Mouse (Mus musculus): Measurements from ENCODE around the gene Hs3st6.
A peak's percentile ranks its signal among the peaks of the same experiment; 100 is the strongest.

Gene Hs3st6

GRCm38 (mm10) chr17:24766266-24766875 lies 13.6 kb downstream of the Hs3st6 start:
- DNase-seq (ENCODE audit: low spot score), result no peak

GRCm38 (mm10) chr17:24769146-24769545 lies 16.4 kb downstream of the Hs3st6 start:
- DNase-seq (ENCODE audit: low spot score), result peak; percentile 17

- no peak for DNase-seq (ENCODE audit: low spot score)
Observed at GRCm38 (mm10) chr17:24773241-24773640, 20.5 kb downstream of the Hs3st6 start.

GRCm38 (mm10) chr17:24775173-24775572 lies 22.4 kb downstream of the Hs3st6 start:
- no peak for DNase-seq (ENCODE audit: low spot score)

GRCm38 (mm10) chr17:24777073-24777472 lies 24.3 kb downstream of the Hs3st6 start:
- DNase-seq (ENCODE audit: low spot score), result peak; percentile 72

- no peak for DNase-seq (ENCODE audit: low spot score)
Observed at GRCm38 (mm10) chr17:24780821-24781220, 28.0 kb downstream of the Hs3st6 start.

GRCm38 (mm10) chr17:24792190-24792589 lies 39.4 kb downstream of the Hs3st6 start:
- DNase-seq (ENCODE audit: low spot score), result no peak

- DNase-seq (ENCODE audit: low spot score), result no peak
Observed at GRCm38 (mm10) chr17:24794791-24795190, 42.0 kb downstream of the Hs3st6 start.

GRCm38 (mm10) chr17:24796969-24797368 lies 44.2 kb downstream of the Hs3st6 start:
- DNase-seq (ENCODE audit: low spot score), result no peak

GRCm38 (mm10) chr17:24798229-24798628 lies 45.4 kb downstream of the Hs3st6 start:
- no peak for DNase-seq (ENCODE audit: low spot score)

GRCm38 (mm10) chr17:24799476-24799875 lies 46.7 kb downstream of the Hs3st6 start:
- no peak for DNase-seq (ENCODE audit: low spot score)

GRCm38 (mm10) chr17:24800524-24800923 lies 47.7 kb downstream of the Hs3st6 start:
- DNase-seq (ENCODE audit: low spot score), result no peak

GRCm38 (mm10) chr17:24803952-24804951 lies 51.5 kb downstream of the Hs3st6 start, which contains the start of gene Meiob:
Gene Meiob, plus strand, starts transcription at chr17:24804289.
- DNase-seq (ENCODE audit: low spot score), result peak; percentile 56

All from lung, postnatal 25 days (tissue).